Mouse (Mus musculus) ES-Bruce4 (cell line): ENCODE results near the gene Pdia6. TPM values are rescaled to one million over a fixed set of nuclear protein-coding genes. Genes with fewer than 3 reads are reported as not detected.

ENCODE experiments used
- H3K27ac ChIP-seq: 2 replicates; pipeline ENCODE4 v1.5.1; 2012; ENCODE audit warnings: low read length, inconsistent platforms; ENCODE audit not compliant: insufficient read depth
- H3K27me3 ChIP-seq: 2 replicates; pipeline ENCODE4 v1.6.1; 2012; ENCODE audit warnings: mild to moderate bottlenecking, low read length, inconsistent platforms; ENCODE audit not compliant: control insufficient read depth, poor library complexity, insufficient read depth, severe bottlenecking
- H3K36me3 ChIP-seq: 2 replicates; pipeline ENCODE4 v1.6.1; 2012; ENCODE audit warnings: inconsistent platforms, mild to moderate bottlenecking, low read length, moderate library complexity; ENCODE audit not compliant: control insufficient read depth, poor library complexity, insufficient read depth, severe bottlenecking
- H3K4me1 ChIP-seq: one replicate; pipeline ENCODE4 v1.8.1; 2011; ENCODE audit warnings: low read length; ENCODE audit not compliant: control insufficient read depth, insufficient read depth
- H3K4me3 ChIP-seq: 2 replicates; pipeline ENCODE4 v1.5.1; 2011; ENCODE audit warnings: low read depth, mild to moderate bottlenecking, low read length
- H3K9ac ChIP-seq: 2 replicates; pipeline ENCODE4 v1.6.1; 2012; ENCODE audit warnings: low read depth, mild to moderate bottlenecking, inconsistent platforms; ENCODE audit not compliant: poor library complexity, severe bottlenecking
- H3K9me3 ChIP-seq: replicated peaks from 2 replicates; pipeline ENCODE4 v1.6.1; 2012; ENCODE audit warnings: mild to moderate bottlenecking, low read length, inconsistent platforms; ENCODE audit not compliant: control insufficient read depth, poor library complexity, insufficient read depth, severe bottlenecking
- CTCF ChIP-seq: IDR thresholded peaks from one replicate; pipeline ENCODE4 v1.8.1; 2011; ENCODE audit warnings: low read depth, low read length
- EP300 ChIP-seq: IDR thresholded peaks from 2 replicates; pipeline ENCODE4 v1.6.1; 2011; ENCODE audit warnings: low read depth, low read length; ENCODE audit not compliant: insufficient read depth
- POLR2A ChIP-seq: IDR thresholded peaks from one replicate; pipeline ENCODE4 v1.8.1; 2011; ENCODE audit warnings: low read length; ENCODE audit not compliant: insufficient read depth
- polyA plus RNA-seq: library from polyadenylated mRNA; stranded (reverse); fragments of >200 nt; gene quantifications from 2 replicates; pipeline ENCODE4 v1.2.4, GENCODE M21; 2011; ENCODE audit warnings: low read depth; ENCODE audit not compliant: missing spikeins, insufficient read depth, insufficient read length

Pdia6 gene
- polyA plus RNA-seq, 1 experiment: 381 TPM

DNA sequence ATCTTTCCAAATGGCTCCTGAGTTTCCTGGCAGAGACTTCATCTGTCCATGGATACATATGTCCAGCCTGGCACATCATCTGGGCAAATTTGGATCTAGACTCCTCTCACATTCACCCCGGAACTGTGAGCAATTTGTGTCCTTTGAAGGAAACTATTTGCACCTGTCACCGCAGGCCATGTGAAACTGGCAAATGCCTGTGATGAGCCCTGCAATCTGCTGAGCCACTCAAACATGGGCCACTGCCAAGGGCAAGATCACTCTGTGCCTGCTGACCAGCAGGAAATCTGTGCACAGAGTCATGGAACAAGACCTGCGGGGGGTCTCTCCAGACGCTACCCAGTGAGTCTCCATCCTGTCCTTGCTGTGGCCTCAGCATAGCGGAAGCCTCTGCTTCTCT is 41.3 kb upstream of the Pdia6 start:
- Histone ChIP-seq H3K27me3 (no peaks in the 10 kb centered on the region), H3K9me3 (no peaks in the 10 kb centered on the region), H3K4me3 (no peak overlapping the region), H3K4me1 (no peaks in the 10 kb centered on the region), H3K36me3 (no peaks in the 10 kb centered on the region), H3K9ac (no peak overlapping the region), H3K27ac (no peak overlapping the region)
- TF ChIP-seq POLR2A (no peak), CTCF (no peak), EP300 (no peak)

DNA sequence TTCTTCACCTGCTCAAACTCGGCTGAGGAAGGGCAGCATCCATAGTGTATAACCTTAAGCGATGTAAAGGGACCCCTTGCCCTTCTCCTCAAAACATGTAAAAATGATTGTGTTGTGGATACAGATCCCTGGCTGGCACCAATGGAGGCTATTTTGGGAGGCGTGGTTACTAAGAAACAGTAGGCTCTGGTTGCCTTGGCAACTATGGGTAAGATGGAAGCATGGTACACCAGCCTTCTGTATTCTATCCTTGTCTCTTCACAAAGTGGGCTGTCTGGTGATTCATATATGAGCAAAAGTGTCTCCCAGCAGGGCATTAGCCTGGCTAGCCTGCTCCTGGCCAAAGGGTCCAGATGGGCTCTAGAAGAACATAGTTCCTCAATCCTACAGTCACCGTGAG is 38.4 kb upstream of the Pdia6 start:
- TF ChIP-seq POLR2A: no peak
- no peaks in the 10 kb centered on the region for H3K9me3 ChIP-seq

DNA sequence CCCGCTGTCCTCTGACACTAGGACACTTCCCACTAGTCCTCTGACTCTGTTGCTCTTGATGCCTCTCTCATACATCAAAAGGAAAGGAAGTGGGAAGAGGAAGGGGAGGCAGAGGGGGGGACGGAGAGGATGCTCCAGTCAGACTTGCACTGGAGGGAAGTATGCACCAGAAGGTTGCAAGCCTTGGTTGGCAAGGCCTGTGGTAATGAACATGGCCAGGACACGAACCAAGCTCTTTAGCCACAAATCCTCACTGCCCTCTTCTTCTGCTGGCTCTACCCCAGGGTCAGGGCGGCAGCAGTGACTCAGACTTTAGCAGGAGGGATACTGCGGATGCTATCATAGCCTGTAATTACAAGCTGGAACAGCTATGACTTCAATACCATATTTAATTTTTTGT is 35.8 kb upstream of the Pdia6 start:
- Histone ChIP-seq H3K27ac (no peak overlapping the region), H3K4me1 (no peaks in the 10 kb centered on the region), H3K27me3 (no peaks in the 10 kb centered on the region), H3K4me3 (no peak overlapping the region), H3K9ac (no peak overlapping the region), H3K36me3 (no peaks in the 10 kb centered on the region), H3K9me3 (no peaks in the 10 kb centered on the region)
- TF ChIP-seq CTCF (no peak), POLR2A (no peak), EP300 (no peak)

More for the DNA sequence above, 38.4 kb upstream of the Pdia6 start:
- Histone ChIP-seq H3K36me3 (no peaks in the 10 kb centered on the region), H3K27ac (no peak overlapping the region), H3K4me3 (no peak overlapping the region), H3K27me3 (no peaks in the 10 kb centered on the region), H3K4me1 (no peaks in the 10 kb centered on the region), H3K9ac (no peak overlapping the region)

DNA sequence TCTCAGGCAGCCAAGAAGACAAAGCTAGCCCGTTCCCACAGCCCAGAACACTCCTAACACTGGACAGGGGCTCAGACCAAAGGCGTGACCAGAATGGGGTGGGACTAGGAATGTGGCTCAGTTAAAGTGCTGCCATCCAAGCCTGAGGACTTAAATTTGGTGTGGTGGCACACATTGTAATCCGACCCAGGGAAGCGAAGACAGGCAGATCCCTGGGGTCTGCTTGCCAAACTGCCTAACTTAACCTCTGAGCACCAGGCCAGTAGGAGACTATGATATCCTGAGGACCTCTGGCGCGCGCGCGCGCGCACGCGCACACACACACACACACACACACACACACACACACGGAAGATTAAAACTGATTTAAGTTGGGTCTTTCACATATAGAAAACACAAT is 34.8 kb upstream of the Pdia6 start:
- H3K4me3 ChIP-seq: no peak overlapping the region
- H3K9me3 ChIP-seq: no peaks in the 10 kb centered on the region
- H3K27ac ChIP-seq: no peak overlapping the region
- no peak overlapping the region for H3K9ac ChIP-seq
- no peaks in the 10 kb centered on the region for H3K36me3 ChIP-seq
- H3K27me3 ChIP-seq: no peaks in the 10 kb centered on the region
- TF ChIP-seq EP300 (no peak), CTCF (no peak), POLR2A (no peak)
- no peaks in the 10 kb centered on the region for H3K4me1 ChIP-seq

GRCm38 (mm10) chr12:17235535-17236313 is 30.6 kb upstream of the Pdia6 start:
- Histone ChIP-seq H3K4me1 (no peaks in the 10 kb centered on the region), H3K9me3 (no peaks in the 10 kb centered on the region), H3K4me3 (no peak overlapping the region), H3K9ac (no peak overlapping the region), H3K27me3 (no peaks in the 10 kb centered on the region), H3K36me3 (no peaks in the 10 kb centered on the region), H3K27ac (no peak overlapping the region)
- TF ChIP-seq EP300: no peak
- TF ChIP-seq CTCF: no peak
- TF ChIP-seq POLR2A: no peak

GRCm38 (mm10) chr12:17238588-17239427 is 27.5 kb upstream of the Pdia6 start:
- Histone ChIP-seq H3K36me3 (no peaks in the 10 kb centered on the region), H3K27me3 (no peaks in the 10 kb centered on the region), H3K9me3 (peaks cover 18% of the 10 kb centered on the region), H3K4me3 (no peak overlapping the region), H3K27ac (no peak overlapping the region), H3K9ac (no peak overlapping the region), H3K4me1 (no peaks in the 10 kb centered on the region)
- TF ChIP-seq CTCF (no peak), POLR2A (no peak), EP300 (no peak)
